Mouse (Mus musculus) limb, embryonic 11.5 days (tissue): ENCODE data around the gene Reg4. TPM values are rescaled to one million over a fixed set of nuclear protein-coding genes. Genes with fewer than 3 reads are reported as not detected.
A peak's percentile ranks its signal among the peaks of the same experiment; 100 is the strongest.

Experiments used
- ATAC-seq: fragments of 200-750 bp; cut with Nextera tagmentation; 2 replicates; pipeline ENCODE4 v1.8.0; 2017; ENCODE audit warnings: low read depth; ENCODE audit not compliant: insufficient number of reproducible peaks, low FRiP score, low TSS enrichment
- DNase-seq: peaks from one replicate; pipeline ENCODE4 v3.0.0-alpha.2; 2015; ENCODE audit warnings: low spot score
- H3K27ac ChIP-seq: fragments of 300-500 bp; sonication (generic); replicated peaks from 2 replicates; pipeline ENCODE4 v1.5.1; 2014; ENCODE audit warnings: low read depth, mild to moderate bottlenecking, low read length
- H3K27me3 ChIP-seq: fragments of 300-500 bp; sonication (generic); 2 replicates; pipeline ENCODE4 v1.6.1; 2014; ENCODE audit warnings: mild to moderate bottlenecking, low read length, mixed read lengths; ENCODE audit not compliant: control insufficient read depth, insufficient read depth
- H3K36me3 ChIP-seq: fragments of 300-500 bp; sonication (generic); 2 replicates; pipeline ENCODE4 v1.6.1; 2014; ENCODE audit warnings: mild to moderate bottlenecking, low read length, moderate library complexity, mixed read lengths; ENCODE audit not compliant: control insufficient read depth, insufficient read depth
- H3K4me1 ChIP-seq: fragments of 300-500 bp; sonication (generic); 2 replicates; pipeline ENCODE4 v1.6.1; 2014; ENCODE audit warnings: low read length, mixed read lengths; ENCODE audit not compliant: control insufficient read depth, insufficient read depth
- H3K4me2 ChIP-seq: fragments of 300-500 bp; sonication (generic); 2 replicates; pipeline ENCODE4 v1.6.1; 2014; ENCODE audit warnings: low read depth, mild to moderate bottlenecking, moderate library complexity; ENCODE audit not compliant: severe bottlenecking
- H3K4me3 ChIP-seq: fragments of 300-500 bp; sonication (generic); 2 replicates; pipeline ENCODE4 v1.5.1; 2014; ENCODE audit warnings: low read depth, low read length
- H3K9ac ChIP-seq: fragments of 300-500 bp; sonication (generic); 2 replicates; pipeline ENCODE4 v1.6.1; 2014; ENCODE audit warnings: mild to moderate bottlenecking, low read length
- H3K9me3 ChIP-seq: fragments of 300-500 bp; sonication (generic); 2 replicates; pipeline ENCODE4 v1.6.1; 2016; ENCODE audit warnings: low read length; ENCODE audit not compliant: control insufficient read depth
- WGBS: fragments of 180-500 bp; shearing (Covaris S2); extraction: QIAGEN DNeasy Blood & Tissue Kit; methylation state at CpG from one replicate; pipeline ENCODE4 v1.1.7; 2014; 5-methylcytosine and 5-hydroxymethylcytosine counted together
- polyA plus RNA-seq: library from polyadenylated mRNA; unstranded; fragments of >200 nt; fragmentation: Nextera tagmentation; extraction: Ambion mirVana; gene quantifications from 2 replicates; pipeline ENCODE4 v1.2.1, GENCODE M21; 2014

Gene Reg4
- polyA plus RNA-seq, 1 experiment from 2014 or later: not detected

GRCm38 (mm10) chr3:98280933-98281678 lies 59.1 kb downstream of the Reg4 start:
- H3K4me1 ChIP-seq: no peaks in the 10 kb centered on the region; the same call in 1 of the 2 replicates
- no peak overlapping the region for H3K9ac ChIP-seq
- no peaks in the 10 kb centered on the region for H3K27me3 ChIP-seq
- DNase-seq (peak; percentile 70), ATAC-seq (peak; percentile 83; the same call in 1 of the 2 replicates)
- H3K4me3 ChIP-seq: no peak overlapping the region
- H3K4me2 ChIP-seq: no peak overlapping the region
- H3K9me3 ChIP-seq: no peaks in the 10 kb centered on the region
- 42% methylated on average over 12 of the region's 12 CpGs for WGBS
- no peak overlapping the region for H3K27ac ChIP-seq
- no peaks in the 10 kb centered on the region for H3K36me3 ChIP-seq

- Histone ChIP-seq H3K27me3 (no peaks in the 10 kb centered on the region), H3K27ac (no peak overlapping the region), H3K4me3 (no peak overlapping the region), H3K9ac (no peak overlapping the region), H3K9me3 (no peaks in the 10 kb centered on the region), H3K36me3 (no peaks in the 10 kb centered on the region), H3K4me2 (no peak overlapping the region), H3K4me1 (no peaks in the 10 kb centered on the region; the same call in 1 of the 2 replicates)
- DNase-seq (no peak), ATAC-seq (no peak)
- 92% methylated on average over 8 of the region's 8 CpGs for WGBS
These were observed 60.5 kb downstream of the Reg4 start for GRCm38 (mm10) chr3:98282422-98282821.

- 84% methylated on average over 5 of the region's 5 CpGs for WGBS
- H3K27ac ChIP-seq: no peak overlapping the region
- no peak overlapping the region for H3K4me3 ChIP-seq
- no peak for DNase-seq
- H3K27me3 ChIP-seq: no peaks in the 10 kb centered on the region
- H3K4me2 ChIP-seq: no peak overlapping the region
- no peaks in the 10 kb centered on the region for H3K9me3 ChIP-seq
- H3K36me3 ChIP-seq: no peaks in the 10 kb centered on the region
- no peak overlapping the region for H3K9ac ChIP-seq
- ATAC-seq: no peak
- H3K4me1 ChIP-seq: no peaks in the 10 kb centered on the region; the same call in 1 of the 2 replicates
These were observed 61.2 kb downstream of the Reg4 start for GRCm38 (mm10) chr3:98283205-98283604.

Other genes with a start within 250 kb of the Reg4 start
- gene Notch2, start 208.6 kb upstream of the Reg4 start, polyA plus RNA-seq: 33.4 and 35.1 TPM in 2 replicates
- gene Adam30, start 61.5 kb upstream of the Reg4 start, polyA plus RNA-seq: not detected in 2 replicates
- 1.1 and 1.4 TPM in 2 replicates for gene Hmgcs2, start 58.3 kb downstream of the Reg4 start, polyA plus RNA-seq
- gene Phgdh, start 117.8 kb downstream of the Reg4 start, polyA plus RNA-seq: 318 and 329 TPM in 2 replicates
- 10.4 and 11.0 TPM in 2 replicates for gene Zfp697, start 160.3 kb downstream of the Reg4 start, polyA plus RNA-seq
- not detected in 2 replicates for gene Gm4450, start 235.0 kb downstream of the Reg4 start, polyA plus RNA-seq